Mouse (Mus musculus): ENCODE data around the gene Cox5b.
"Not testable (repeated sequence)": the region's sequence is repeated elsewhere in the genome, so short reads cannot be mapped to it uniquely, and the experiment has no call there.

Gene Cox5b

GRCm38 (mm10) chr1:36691271-36692155 is at the start of gene Cox5b:
Cox5b (plus strand) TSS chr1:36691449.
- DNase-seq = peak; percentile 96

- DNase-seq = no peak
These were observed 47.2 kb upstream of the Cox5b start for GRCm38 (mm10) chr1:36643957-36644614.

DNA sequence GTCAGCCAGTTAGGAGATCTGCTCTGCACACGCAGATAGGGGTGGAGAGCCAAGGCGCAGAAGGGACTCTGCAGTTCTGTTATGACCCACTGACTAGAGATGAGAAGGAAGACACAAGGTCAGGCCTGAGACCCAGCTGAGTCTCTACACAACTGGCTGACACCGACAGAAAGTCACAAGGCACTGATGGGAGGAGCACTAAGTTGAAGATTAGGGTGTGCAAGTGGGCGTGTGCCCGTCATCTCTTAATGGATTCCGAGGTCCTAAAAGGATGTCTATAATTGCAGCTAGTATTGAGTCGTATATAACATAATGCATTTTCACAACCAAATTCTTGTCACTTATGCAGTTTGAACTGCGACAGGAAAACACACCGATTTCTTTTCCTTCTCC is 46.6 kb upstream of the Cox5b start:
- no peak for DNase-seq

DNA sequence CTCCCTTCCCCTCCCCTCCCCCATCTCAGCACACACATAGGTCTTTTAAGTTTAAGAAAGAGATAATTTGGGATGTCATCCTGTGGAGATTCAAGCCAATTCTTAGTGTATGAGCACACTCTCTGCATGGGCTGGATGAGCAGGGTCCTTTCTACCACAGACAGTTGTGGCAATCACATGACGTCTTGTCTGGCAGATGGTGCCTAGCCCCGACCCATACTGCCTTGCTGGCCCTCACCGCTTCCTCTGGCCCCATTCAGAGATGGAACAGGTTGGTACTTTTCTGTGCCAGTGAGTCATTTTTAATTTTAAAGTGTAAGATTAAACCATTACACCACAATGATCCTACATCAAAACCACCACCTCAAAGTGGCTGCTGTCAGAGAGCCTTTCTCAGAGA is 45.0 kb upstream of the Cox5b start:
- no peak for DNase-seq

- DNase-seq = no peak
These were observed 43.6 kb upstream of the Cox5b start for GRCm38 (mm10) chr1:36647631-36648030.

GRCm38 (mm10) chr1:36655039-36655438 is 36.2 kb upstream of the Cox5b start:
- DNase-seq = no peak

DNA sequence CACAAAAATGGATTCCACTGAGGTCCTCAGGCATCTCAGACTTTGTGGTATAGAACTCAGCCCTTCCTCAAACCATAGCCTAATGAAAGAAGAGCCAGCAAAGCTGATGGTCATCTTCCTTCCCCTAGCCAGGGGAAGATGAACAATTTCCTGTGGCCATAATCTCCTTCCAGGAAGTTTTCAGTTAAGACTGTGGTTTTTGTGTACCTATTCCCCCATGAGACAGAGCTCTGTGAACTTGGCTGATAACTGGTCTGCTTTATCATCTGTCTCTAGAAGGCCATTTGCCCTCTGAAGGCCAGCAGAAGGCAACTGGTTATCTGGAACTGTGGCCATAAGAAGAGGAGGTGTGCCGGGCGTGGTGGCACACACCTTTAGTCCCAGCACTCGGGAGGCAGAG is 35.0 kb upstream of the Cox5b start:
- DNase-seq = no peak

- DNase-seq = no peak
These were observed 33.4 kb upstream of the Cox5b start for GRCm38 (mm10) chr1:36657658-36658415.

GRCm38 (mm10) chr1:36658621-36659399 is 32.4 kb upstream of the Cox5b start:
- DNase-seq = no peak

DNA sequence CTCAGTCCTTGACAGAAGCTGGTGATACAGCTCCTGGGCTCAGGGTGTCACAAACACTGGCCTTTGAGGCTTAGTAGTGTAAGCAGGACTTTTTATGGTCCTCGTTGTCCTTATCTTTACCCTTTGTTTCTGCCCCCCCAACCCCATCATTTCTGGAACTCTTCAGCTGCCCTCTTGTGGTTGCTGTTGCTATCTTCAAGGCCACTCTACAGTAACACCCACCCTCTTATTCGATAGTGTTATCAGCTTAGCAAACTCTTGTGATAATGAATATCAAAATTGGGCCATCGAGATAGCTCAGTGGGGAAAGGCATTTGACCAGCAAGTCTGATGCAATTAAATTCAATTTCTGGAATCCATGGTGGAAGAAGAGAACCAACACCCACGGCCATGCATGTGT is 26.8 kb upstream of the Cox5b start:
- peak; percentile 45 for DNase-seq

DNA sequence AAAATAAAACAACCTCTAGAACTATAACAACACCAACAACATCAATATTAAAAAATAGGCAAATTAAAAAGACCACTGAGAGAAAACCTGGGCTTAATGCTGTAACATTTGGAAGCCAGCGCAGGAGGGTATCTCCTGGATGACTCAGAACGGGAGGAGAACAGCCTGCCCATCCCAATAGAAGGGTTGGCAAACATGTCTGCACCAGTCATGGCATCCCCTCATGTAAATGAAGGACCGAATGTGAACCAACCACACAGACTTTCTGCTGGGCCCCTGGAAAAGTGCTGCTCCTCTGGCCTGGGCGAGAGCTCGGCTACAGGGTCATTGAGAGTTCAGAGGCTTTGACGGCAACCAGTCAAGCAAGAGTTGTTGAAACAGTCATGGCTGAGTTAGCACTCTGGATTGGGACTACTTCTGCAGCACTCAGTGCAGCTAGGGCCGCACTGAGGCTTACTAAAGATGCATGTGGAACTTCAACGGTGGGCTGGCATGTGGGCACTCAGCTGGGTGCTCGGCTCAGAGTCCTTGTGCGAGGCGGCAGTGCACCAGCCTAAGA is 26.0 kb upstream of the Cox5b start:
- DNase-seq = no peak

- no peak for DNase-seq
These were observed 25.3 kb upstream of the Cox5b start for GRCm38 (mm10) chr1:36665934-36666333.

DNA sequence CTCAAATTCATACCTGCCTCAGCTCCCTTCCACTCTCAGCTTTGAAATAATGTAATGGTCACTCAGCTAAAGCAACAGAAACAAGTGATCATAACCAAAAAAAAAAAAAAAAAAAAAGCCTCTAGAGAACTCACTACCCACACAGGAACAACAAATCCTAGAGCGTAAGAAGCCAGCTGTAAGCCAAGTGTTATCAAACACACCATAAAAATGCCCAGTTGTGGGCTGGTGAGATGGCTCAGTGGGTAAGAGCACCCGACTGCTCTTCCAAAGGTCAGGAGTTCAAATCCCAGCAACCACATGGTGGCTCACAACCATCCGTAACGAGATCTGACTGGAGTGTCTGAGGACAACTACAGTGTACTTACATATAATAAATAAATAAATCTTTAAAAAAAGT is 23.2 kb upstream of the Cox5b start:
- not testable (repeated sequence) for DNase-seq

GRCm38 (mm10) chr1:36670256-36670655 is 21.0 kb upstream of the Cox5b start:
- DNase-seq = no peak

DNA sequence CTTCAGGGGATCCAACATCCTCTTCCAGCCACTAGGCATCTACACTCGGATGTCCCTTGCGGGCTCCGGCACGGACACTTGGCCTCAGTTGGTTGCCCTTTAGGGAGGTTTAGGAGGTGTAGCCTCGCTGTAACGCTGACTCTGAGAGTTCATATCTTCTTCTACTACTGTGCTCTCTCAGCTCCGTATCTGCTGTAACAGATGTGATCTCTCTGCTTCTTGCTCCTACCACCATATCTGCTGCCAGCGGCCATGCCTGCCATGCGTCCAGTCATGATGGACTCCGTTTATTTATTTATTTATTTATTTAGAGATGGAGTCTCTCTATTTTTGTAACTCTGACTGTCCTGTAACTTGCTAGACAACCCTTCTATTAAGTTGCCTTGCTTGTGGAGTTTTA is 20.0 kb upstream of the Cox5b start:
- no peak for DNase-seq

- no peak for DNase-seq
These were observed 18.4 kb upstream of the Cox5b start for GRCm38 (mm10) chr1:36672648-36673350.

DNA sequence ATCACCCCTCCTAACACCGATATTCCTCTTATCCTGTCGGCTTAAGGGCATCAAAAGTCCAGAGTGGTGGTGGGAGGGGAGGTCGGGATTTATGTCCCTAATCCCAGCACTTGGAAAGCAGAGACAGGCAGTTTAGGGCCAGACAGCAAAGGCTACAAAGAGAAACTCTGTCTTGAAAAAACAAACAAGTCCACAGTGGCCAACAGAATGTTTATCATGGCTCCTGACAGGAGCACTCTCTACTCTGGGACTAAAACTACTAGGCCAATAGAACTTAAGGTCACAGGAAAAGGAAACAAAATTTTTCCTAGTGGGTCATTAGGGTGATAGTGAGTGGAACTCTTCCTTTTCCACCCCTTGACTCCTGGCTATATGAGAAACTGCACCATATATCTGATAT is 16.3 kb upstream of the Cox5b start:
- no peak for DNase-seq

GRCm38 (mm10) chr1:36680893-36681292 is 10.4 kb upstream of the Cox5b start:
- no peak for DNase-seq

- DNase-seq = no peak
These were observed 8.5 kb upstream of the Cox5b start, which contains the start of gene Fam178b for GRCm38 (mm10) chr1:36682620-36683355. Fam178b (minus strand) TSS chr1:36683183.

- DNase-seq = peak; percentile 70
These were observed 7.3 kb upstream of the Cox5b start for GRCm38 (mm10) chr1:36683810-36684467.
